Mouse (Mus musculus): ENCODE results near the gene BC030867. TPM values are rescaled to one million over a fixed set of nuclear protein-coding genes. Genes with fewer than 3 reads are reported as not detected.
A peak's percentile ranks its signal among the peaks of the same experiment; 100 is the strongest.

The BC030867 gene
- polyA plus RNA-seq, 1 experiment from 2014 or later, result 21.2 TPM

DNA sequence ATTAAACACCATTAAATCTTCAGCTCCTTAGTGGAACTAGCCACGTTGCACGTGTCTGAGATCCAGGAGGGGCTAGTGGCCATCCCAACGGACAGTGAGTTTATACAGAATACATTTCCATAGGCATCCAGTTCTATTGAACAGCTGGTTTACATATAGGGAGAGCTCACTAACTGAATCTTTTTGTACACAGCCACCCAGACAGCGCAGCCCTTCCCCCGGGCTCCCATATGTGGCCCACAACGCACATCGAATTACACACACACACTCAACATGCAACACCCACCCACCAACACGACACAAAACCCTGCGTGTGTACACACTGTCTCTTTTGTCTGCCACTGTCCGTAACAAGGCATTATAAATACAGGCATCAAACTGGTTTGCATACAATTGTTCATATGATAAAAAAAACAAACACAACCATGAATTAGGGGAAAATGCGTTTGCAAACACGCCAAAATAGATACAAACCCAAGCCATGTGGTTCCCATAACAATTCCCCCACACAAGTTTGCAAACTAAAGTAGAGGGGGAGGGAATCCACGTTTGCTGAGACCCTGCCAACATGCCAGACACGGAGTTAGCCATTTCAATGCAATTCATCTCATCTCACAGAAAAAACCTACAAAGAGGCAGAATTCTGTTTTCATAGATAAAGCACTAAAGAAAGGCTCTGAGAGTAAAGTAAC is 3.0 kb upstream of the BC030867 start:
- ATAC-seq (ENCODE audit: low FRiP score, low TSS enrichment), result peak; percentile 12; the same call in 1 of the 2 replicates
- 50% methylated on average over 14 of the region's 14 CpGs for WGBS
- peak overlapping the region; percentile 66 for H3K4me2 ChIP-seq (replicated peaks; ENCODE audit: low read depth, low read length)
- peak overlapping the region; percentile 63 for H3K9ac ChIP-seq (replicated peaks; ENCODE audit: low read length)
- peak overlapping the region; percentile 25; the same call in 1 of the 2 replicates for H3K27ac ChIP-seq (ENCODE audit: low read length)
- peaks cover 25% of the 10 kb centered on the region for H3K4me1 ChIP-seq (ENCODE audit: insufficient read depth, low read length)
- H3K36me3 ChIP-seq (ENCODE audit: insufficient read depth, low read length), result no peaks in the 10 kb centered on the region
- H3K27me3 ChIP-seq (ENCODE audit: insufficient read depth, low read length), result 0 out of 2 replicates have a peak, but pooled peaks cover 3% of the 10 kb centered on the region
- H3K9me3 ChIP-seq (ENCODE audit: low read length), result 0 out of 2 replicates have a peak, but pooled peaks cover 4% of the 10 kb centered on the region
- H3K4me3 ChIP-seq (ENCODE audit: low read length), result peak overlapping the region; percentile 39

DNA sequence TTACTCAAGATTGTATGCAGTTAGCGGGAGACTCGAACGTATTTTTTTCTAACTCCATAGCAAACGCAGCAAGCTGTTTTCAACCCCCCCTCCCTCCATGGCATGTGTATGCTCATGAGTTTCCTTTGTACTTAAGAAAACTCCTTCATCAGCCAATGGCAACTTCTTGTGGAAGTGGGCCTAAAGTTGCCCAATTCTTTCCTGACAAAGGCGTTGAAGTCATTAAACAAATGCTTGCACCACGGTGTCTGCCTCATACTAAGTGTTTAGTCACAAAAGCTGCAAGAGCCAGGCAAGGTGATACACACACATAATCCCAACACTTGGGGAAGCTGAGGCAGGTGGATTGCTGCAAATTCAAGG is 2.4 kb upstream of the BC030867 start:
- Histone ChIP-seq H3K36me3 (ENCODE audit: insufficient read depth, low read length) (no peaks in the 10 kb centered on the region), H3K9me3 (ENCODE audit: low read length) (0 out of 2 replicates have a peak, but pooled peaks cover 4% of the 10 kb centered on the region), H3K4me1 (ENCODE audit: insufficient read depth, low read length) (peaks cover 25% of the 10 kb centered on the region), H3K9ac (replicated peaks; ENCODE audit: low read length) (no peak overlapping the region), H3K4me3 (ENCODE audit: low read length) (no peak overlapping the region), H3K4me2 (replicated peaks; ENCODE audit: low read depth, low read length) (no peak overlapping the region), H3K27ac (ENCODE audit: low read length) (no peak overlapping the region), H3K27me3 (ENCODE audit: insufficient read depth, low read length) (0 out of 2 replicates have a peak, but pooled peaks cover 3% of the 10 kb centered on the region)
- 85% methylated on average over 6 of the region's 6 CpGs for WGBS
- ATAC-seq (ENCODE audit: low FRiP score, low TSS enrichment), result no peak

DNA sequence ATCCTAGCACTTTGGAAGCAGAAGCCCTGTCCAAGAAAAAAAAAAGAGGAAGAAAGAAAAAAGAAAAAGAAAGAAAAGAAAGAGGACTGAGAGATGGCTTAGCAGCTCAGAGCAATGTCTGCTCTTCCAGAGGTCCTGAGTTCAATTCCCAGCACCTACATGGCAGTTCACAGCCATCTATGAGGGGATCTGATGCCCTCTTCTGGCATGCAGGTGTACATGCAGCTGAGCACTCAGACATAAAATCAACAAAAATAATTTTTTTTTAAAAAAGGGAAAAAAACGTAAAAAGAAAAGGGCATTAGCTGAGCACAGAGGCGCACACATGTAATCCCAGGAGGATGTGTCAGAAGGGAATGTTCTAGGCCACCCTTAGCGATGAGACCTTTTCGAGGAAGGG is 1.8 kb upstream of the BC030867 start:
- no peak overlapping the region for H3K4me3 ChIP-seq (ENCODE audit: low read length)
- H3K27me3 ChIP-seq (ENCODE audit: insufficient read depth, low read length), result 0 out of 2 replicates have a peak, but pooled peaks cover 3% of the 10 kb centered on the region
- no peak for ATAC-seq (ENCODE audit: low FRiP score, low TSS enrichment)
- H3K4me1 ChIP-seq (ENCODE audit: insufficient read depth, low read length), result peaks cover 25% of the 10 kb centered on the region
- no peaks in the 10 kb centered on the region for H3K36me3 ChIP-seq (ENCODE audit: insufficient read depth, low read length)
- 0 out of 2 replicates have a peak, but pooled peaks cover 2% of the 10 kb centered on the region for H3K9me3 ChIP-seq (ENCODE audit: low read length)
- no peak overlapping the region for H3K9ac ChIP-seq (replicated peaks; ENCODE audit: low read length)
- no peak overlapping the region for H3K4me2 ChIP-seq (replicated peaks; ENCODE audit: low read depth, low read length)
- no peak overlapping the region for H3K27ac ChIP-seq (ENCODE audit: low read length)
- 89% methylated on average over 4 of the region's 4 CpGs for WGBS

DNA sequence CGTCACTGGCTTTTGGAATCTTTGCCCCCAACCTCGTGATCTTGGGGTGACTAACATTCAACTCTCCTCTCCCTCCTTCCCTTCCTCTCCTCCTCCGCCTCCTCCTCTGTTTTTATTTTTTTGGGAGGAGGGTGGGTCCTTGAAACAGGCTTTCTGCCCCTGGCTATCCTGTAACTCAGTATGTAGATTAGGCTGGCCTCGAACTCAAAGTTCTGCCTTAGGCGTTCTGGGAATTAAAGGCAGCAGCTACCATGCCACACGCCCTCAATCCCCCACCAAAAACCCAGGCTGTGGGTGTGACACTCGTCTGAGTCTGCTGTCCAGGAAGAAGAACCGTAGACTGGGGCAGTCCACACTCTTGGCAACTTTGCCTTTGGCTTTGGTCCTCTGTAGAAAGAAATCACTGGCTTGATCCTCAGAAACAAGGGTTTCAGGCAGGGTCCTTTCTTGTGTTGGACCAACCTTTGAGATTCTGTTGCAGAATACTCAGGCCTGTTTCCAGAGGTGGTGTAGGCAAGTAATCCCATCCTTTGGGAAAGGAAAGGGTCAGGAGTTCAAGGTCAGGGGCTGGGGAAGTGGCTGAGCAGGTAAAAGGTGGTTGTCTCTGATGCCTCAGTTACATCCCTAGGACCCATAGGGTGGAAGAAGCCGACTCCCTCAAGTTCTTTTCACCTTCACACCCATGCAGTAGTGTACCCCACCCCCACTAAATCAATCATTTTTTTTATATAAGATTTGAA is 839 bp downstream of the BC030867 start:
- 16% methylated on average over 9 of the region's 9 CpGs for WGBS
- no peak for ATAC-seq (ENCODE audit: low FRiP score, low TSS enrichment)
- H3K27ac ChIP-seq (ENCODE audit: low read length), result peak overlapping the region; percentile 74; the same call in 1 of the 2 replicates

DNA sequence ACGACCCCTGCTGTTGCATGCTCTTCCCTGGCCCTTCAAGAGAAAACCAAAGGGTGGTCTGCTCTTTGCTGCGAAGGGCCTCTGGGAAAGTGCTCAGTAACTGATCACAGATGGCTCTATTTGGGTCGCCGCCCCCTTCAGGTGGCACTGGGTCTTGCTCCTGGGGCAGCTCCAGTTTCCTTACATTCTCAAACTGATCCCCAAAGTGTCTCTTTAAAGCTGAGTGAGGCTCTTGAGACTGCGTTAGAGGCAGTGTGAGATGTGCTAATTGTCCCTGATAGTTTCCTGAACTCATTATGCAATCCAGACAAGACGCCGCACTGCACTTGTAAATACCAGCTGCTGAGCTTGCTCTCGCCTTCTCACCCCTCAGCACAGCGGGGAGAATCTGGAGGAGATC is 8.8 kb downstream of the BC030867 start:
- H3K9me3 ChIP-seq (ENCODE audit: low read length), result no peaks in the 10 kb centered on the region
- no peak overlapping the region for H3K9ac ChIP-seq (replicated peaks; ENCODE audit: low read length)
- H3K27ac ChIP-seq (ENCODE audit: low read length), result no peak overlapping the region
- H3K27me3 ChIP-seq (ENCODE audit: insufficient read depth, low read length), result no peaks in the 10 kb centered on the region
- ATAC-seq (ENCODE audit: low FRiP score, low TSS enrichment), result no peak
- no peak overlapping the region for H3K4me2 ChIP-seq (replicated peaks; ENCODE audit: low read depth, low read length)
- WGBS, result 40% methylated on average over 9 of the region's 9 CpGs
- H3K36me3 ChIP-seq (ENCODE audit: insufficient read depth, low read length), result peaks cover 17% of the 10 kb centered on the region
- peaks cover 5% of the 10 kb centered on the region; the same call in 1 of the 2 replicates for H3K4me1 ChIP-seq (ENCODE audit: insufficient read depth, low read length)
- H3K4me3 ChIP-seq (ENCODE audit: low read length), result no peak overlapping the region

More for the DNA sequence above, 839 bp downstream of the BC030867 start:
- peak overlapping the region; percentile 82 for H3K4me3 ChIP-seq (ENCODE audit: low read length)
- H3K27me3 ChIP-seq (ENCODE audit: insufficient read depth, low read length), result no peaks in the 10 kb centered on the region
- peaks cover 24% of the 10 kb centered on the region for H3K4me1 ChIP-seq (ENCODE audit: insufficient read depth, low read length)
- H3K9me3 ChIP-seq (ENCODE audit: low read length), result no peaks in the 10 kb centered on the region
- 0 out of 2 replicates have a peak, but pooled peaks cover 3% of the 10 kb centered on the region for H3K36me3 ChIP-seq (ENCODE audit: insufficient read depth, low read length)
- H3K4me2 ChIP-seq (replicated peaks; ENCODE audit: low read depth, low read length), result peak overlapping the region; percentile 80
- H3K9ac ChIP-seq (replicated peaks; ENCODE audit: low read length), result peak overlapping the region; percentile 76

DNA sequence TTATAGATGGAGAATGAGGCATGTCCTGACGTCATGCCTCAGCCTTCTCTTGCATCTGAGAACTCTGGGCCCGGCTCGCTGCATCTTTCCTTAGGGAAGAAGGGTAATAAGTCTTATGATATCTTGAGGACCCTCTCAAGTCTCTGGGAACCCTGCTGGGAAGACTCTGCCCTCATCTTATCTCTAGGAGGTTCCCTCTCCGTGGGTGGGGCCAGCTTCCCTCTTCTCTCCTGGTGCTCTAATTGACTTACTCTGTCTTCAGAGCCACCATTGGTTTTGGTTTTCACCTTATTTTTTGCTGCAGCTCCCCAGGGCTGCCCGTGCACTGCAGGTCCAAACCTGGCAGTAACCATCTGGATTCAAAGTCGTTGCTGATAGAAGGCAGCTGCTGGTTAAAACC is 9.4 kb downstream of the BC030867 start:
- Histone ChIP-seq H3K4me2 (replicated peaks; ENCODE audit: low read depth, low read length) (no peak overlapping the region), H3K27me3 (ENCODE audit: insufficient read depth, low read length) (no peaks in the 10 kb centered on the region), H3K4me3 (ENCODE audit: low read length) (no peak overlapping the region), H3K9ac (replicated peaks; ENCODE audit: low read length) (no peak overlapping the region), H3K27ac (ENCODE audit: low read length) (no peak overlapping the region), H3K4me1 (ENCODE audit: insufficient read depth, low read length) (peaks cover 5% of the 10 kb centered on the region; the same call in 1 of the 2 replicates), H3K9me3 (ENCODE audit: low read length) (no peaks in the 10 kb centered on the region), H3K36me3 (ENCODE audit: insufficient read depth, low read length) (peaks cover 17% of the 10 kb centered on the region)
- no peak for ATAC-seq (ENCODE audit: low FRiP score, low TSS enrichment)
- WGBS, result 79% methylated on average over 6 of the region's 6 CpGs

DNA sequence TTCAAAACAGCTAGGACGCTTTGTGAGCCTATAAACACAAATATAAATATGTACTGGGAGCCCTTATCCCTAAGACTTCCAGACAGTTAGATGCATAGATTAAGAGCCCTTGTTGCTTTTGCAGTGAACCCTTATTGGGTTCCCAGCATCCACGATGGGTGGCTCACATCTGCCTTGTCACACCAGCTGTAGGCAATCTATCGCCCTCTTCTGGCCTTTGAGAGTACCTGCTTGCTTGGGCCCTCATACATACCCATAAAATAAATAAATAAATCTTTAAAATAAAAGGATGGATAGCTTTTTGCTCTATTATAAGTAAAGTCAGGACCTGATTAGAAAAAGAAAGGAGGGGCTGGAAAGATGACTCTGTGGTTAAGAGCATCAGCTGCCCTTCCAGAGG is 9.8 kb downstream of the BC030867 start:
- peaks cover 5% of the 10 kb centered on the region; the same call in 1 of the 2 replicates for H3K4me1 ChIP-seq (ENCODE audit: insufficient read depth, low read length)
- peaks cover 17% of the 10 kb centered on the region for H3K36me3 ChIP-seq (ENCODE audit: insufficient read depth, low read length)
- no peak overlapping the region for H3K4me2 ChIP-seq (replicated peaks; ENCODE audit: low read depth, low read length)
- no peaks in the 10 kb centered on the region for H3K27me3 ChIP-seq (ENCODE audit: insufficient read depth, low read length)
- H3K9me3 ChIP-seq (ENCODE audit: low read length), result no peaks in the 10 kb centered on the region
- ATAC-seq (ENCODE audit: low FRiP score, low TSS enrichment), result no peak
- no peak overlapping the region for H3K9ac ChIP-seq (replicated peaks; ENCODE audit: low read length)
- 92% methylated on average over 3 of the region's 3 CpGs for WGBS
- no peak overlapping the region for H3K4me3 ChIP-seq (ENCODE audit: low read length)
- no peak overlapping the region for H3K27ac ChIP-seq (ENCODE audit: low read length)

DNA sequence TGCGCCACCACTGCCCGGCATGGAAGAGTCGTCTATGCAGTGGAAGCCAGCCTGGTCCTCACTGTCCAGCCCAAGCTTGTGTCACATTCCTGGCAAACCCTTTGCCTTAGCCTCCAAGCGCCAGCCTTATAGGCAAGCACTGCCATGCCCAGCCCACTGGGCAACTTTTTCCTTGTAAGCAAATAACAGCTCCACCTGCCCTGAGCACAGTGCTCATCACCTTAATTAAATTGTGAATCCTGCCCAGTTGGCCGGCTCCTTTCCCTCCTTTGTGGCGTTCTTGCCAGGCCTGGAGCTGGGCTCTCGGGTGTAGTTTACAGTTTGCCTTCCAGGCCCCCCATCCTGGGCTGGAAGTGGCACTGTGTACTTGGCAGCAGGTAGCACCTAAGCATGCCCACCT is 14.5 kb downstream of the BC030867 start:
- Histone ChIP-seq H3K36me3 (ENCODE audit: insufficient read depth, low read length) (peaks cover 5% of the 10 kb centered on the region), H3K4me1 (ENCODE audit: insufficient read depth, low read length) (no peaks in the 10 kb centered on the region), H3K9me3 (ENCODE audit: low read length) (no peaks in the 10 kb centered on the region), H3K4me2 (replicated peaks; ENCODE audit: low read depth, low read length) (no peak overlapping the region), H3K9ac (replicated peaks; ENCODE audit: low read length) (0 out of 2 replicates have a peak overlapping the region, but pooled peaks have one; percentile 4), H3K4me3 (ENCODE audit: low read length) (no peak overlapping the region), H3K27ac (ENCODE audit: low read length) (no peak overlapping the region), H3K27me3 (ENCODE audit: insufficient read depth, low read length) (no peaks in the 10 kb centered on the region)
- 89% methylated on average over 7 of the region's 7 CpGs for WGBS
- ATAC-seq (ENCODE audit: low FRiP score, low TSS enrichment), result no peak

DNA sequence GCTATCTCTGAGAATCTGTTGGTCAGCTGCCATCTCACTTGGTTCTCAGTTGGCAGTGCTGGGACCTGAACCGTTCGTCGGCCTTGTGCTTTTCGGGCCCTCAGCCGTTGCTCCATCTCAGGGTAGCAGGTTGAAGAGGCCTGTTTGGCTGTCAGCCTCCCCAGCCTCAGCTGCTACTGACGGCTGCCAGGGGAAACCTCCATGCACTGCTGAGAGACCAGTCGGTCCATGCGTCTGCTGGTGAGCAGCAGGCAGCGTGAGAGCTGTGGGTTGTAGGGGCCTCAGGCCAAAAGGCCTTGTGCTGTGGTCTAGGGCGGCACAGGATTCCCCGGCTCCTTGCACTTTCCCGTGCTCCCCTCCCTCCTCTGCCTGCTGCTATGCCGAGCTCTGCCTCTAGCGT is 17.1 kb downstream of the BC030867 start:
- ATAC-seq (ENCODE audit: low FRiP score, low TSS enrichment), result no peak
- H3K4me3 ChIP-seq (ENCODE audit: low read length), result no peak overlapping the region
- no peaks in the 10 kb centered on the region for H3K27me3 ChIP-seq (ENCODE audit: insufficient read depth, low read length)
- H3K36me3 ChIP-seq (ENCODE audit: insufficient read depth, low read length), result no peaks in the 10 kb centered on the region; the same call in 1 of the 2 replicates
- no peaks in the 10 kb centered on the region for H3K9me3 ChIP-seq (ENCODE audit: low read length)
- H3K27ac ChIP-seq (ENCODE audit: low read length), result no peak overlapping the region
- 0 out of 2 replicates have a peak overlapping the region, but pooled peaks have one; percentile 11 for H3K9ac ChIP-seq (replicated peaks; ENCODE audit: low read length)
- no peaks in the 10 kb centered on the region for H3K4me1 ChIP-seq (ENCODE audit: insufficient read depth, low read length)
- WGBS, result 68% methylated on average over 14 of the region's 14 CpGs
- no peak overlapping the region for H3K4me2 ChIP-seq (replicated peaks; ENCODE audit: low read depth, low read length)

Data from kidney, embryonic 16.5 days (tissue).